Mouse (Mus musculus) erythroblast, embryonic 14.5 days (primary cell): Measurements from ENCODE around the gene Ica1.

Experiments
- GATA1 ChIP-seq: IDR thresholded peaks from 2 replicates; pipeline ENCODE4 v1.6.1; 2012; ENCODE audit warnings: low read length, inconsistent platforms, mixed read lengths
- TAL1 ChIP-seq: IDR thresholded peaks from 3 replicates; pipeline ENCODE4 v1.6.1; 2012; ENCODE audit warnings: low read length, inconsistent platforms, mixed read lengths

DNA sequence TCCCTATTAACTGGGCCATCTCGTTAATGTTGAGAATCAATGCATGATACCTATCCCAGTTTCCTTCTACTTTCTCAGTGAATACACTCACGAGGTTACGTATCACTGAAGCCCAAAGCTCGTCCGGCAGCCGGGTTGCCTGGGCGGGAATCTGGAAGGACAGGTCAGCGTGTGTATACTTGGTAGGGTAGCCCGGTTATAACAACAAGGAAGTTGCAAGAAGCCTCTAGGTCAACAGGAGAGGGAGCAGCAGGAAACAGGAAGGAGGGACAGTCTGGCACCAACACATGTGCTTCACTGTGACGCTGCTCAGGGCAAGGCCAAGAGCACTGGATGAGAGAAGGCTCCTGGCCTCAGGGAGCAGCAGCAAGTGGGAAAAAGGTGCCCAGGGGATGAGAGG is 7.9 kb downstream of the Ica1 start:
- no peak for TF ChIP-seq TAL1
- TF ChIP-seq GATA1: no peak
